Mouse (Mus musculus): ENCODE data around the gene A430078G23Rik. TPM values are rescaled to one million over a fixed set of nuclear protein-coding genes. Genes with fewer than 3 reads are reported as not detected.
"Not testable (repeated sequence)": the region's sequence is repeated elsewhere in the genome, so short reads cannot be mapped to it uniquely, and the experiment has no call there.

A430078G23Rik gene
- total RNA-seq, 1 experiment: 0.18 TPM

DNA sequence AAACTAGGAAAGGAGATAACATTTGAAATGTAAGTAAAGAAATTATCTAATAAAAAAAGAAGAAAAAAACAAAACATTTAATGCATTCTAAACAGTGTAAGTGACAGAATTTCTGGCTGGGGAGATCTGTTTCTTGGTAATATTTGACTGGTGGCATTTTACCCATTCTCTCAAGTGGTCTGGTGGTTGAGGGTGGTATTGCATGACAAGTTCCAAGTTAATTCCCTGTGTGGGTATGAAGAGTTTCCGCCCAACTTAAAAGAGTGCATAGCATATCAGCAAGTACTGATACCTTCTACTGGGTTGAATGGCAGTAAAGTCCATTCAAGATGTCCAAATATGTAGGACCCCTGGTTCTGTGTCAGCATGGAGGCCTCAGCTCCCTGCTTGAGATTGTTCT, 17.3 kb upstream of the A430078G23Rik start:
- in situ Hi-C loops (cut with MboI; ENCODE audit: low sequenced_read_pairs in 2 of 2, unreplicated experiment in 2 of 2): loop anchor here in 1 of 2 experiments (10.0 kb wide), 1 partner anchor 161 kb away; no protein-coding TSS in a partner anchor
- no peak for TF ChIP-seq ZC3H11A (IDR thresholded peaks at IDR 0.05; ENCODE audit: borderline replicate concordance, low read depth, low read length)
- TF ChIP-seq HCFC1 (IDR thresholded peaks at IDR 0.05; ENCODE audit: borderline replicate concordance, insufficient read depth, low read length): no peak
- TF ChIP-seq ZNF384 (IDR thresholded peaks at IDR 0.05; ENCODE audit: low read depth, low read length): no peak
- no peak for TF ChIP-seq CHD2 (IDR thresholded peaks at IDR 0.05; ENCODE audit: low read depth, low read length)
- no peak for TF ChIP-seq MAFK (IDR thresholded peaks at IDR 0.05; ENCODE audit: insufficient read depth, low read depth, low read length)
- Histone ChIP-seq H3K4me3 (ENCODE audit: insufficient read depth in 1 of 2, low read depth in 1 of 2, low read length in 2 of 2, poor library complexity in 1 of 2, severe bottlenecking in 1 of 2) (no peak overlapping the region), H3K4me1 (ENCODE audit: control insufficient read depth in 2 of 2, insufficient read depth in 2 of 2, low read length in 2 of 2, poor library complexity in 1 of 2) (no peaks in the 10 kb centered on the region), H3K9ac (ENCODE audit: insufficient read depth, low read depth, low read length, poor library complexity, severe bottlenecking) (no peak overlapping the region), H3K9me3 (ENCODE audit: control insufficient read depth, insufficient read depth, low read depth, low read length) (no peaks in the 10 kb centered on the region), H3K36me3 (ENCODE audit: control insufficient read depth, insufficient read depth, low read length, poor library complexity, severe bottlenecking) (no peaks in the 10 kb centered on the region), H3K27ac (ENCODE audit: insufficient read depth, low read depth, low read length, poor library complexity, severe bottlenecking) (no peak overlapping the region)
- DNase-seq (ENCODE audit: low read depth, low spot score): no peak

DNA sequence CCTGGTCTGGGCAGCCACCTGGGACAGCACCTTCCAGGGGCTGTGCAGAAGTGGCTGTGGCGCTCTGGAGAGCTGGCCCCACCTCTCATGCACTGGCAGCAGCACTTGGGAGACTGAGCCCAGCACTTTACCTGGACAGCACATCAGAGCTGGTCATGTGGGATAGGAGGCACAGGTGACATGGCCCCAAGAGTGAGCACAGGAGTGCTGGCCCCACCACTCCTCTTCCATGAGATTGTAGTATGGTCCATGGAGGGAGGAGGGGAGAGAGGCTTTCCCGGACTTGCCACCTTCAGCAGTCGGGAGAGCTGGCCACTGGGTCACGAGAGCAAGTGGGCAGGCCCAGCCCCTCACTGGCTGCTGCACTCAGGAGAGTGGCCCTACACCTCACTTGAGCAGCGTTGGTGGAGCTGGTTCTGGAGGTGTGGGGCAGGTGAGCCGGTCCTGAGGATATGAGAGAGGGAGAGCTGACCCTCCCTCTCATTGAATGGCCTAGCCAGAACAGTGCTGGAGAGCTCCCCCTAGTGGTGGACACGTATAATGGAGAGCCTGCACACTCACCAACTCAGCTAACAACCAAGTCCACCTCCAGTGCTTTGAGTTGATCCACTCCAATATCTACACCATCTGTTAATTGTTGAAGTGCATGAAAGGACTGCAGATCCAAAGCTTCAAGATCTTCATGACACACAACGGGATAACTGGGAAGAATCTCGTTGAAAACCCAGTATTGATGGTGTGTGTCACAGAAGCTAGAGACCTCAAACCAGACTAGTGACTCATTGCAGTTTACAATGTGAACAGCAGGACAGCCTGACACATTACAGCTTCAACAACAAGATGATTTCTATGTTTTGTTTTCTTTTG, 16.3 kb upstream of the A430078G23Rik start:
- DNase-seq (ENCODE audit: low read depth, low spot score): peak; percentile 66
- no peaks in the 10 kb centered on the region for H3K36me3 ChIP-seq (ENCODE audit: control insufficient read depth, insufficient read depth, low read length, poor library complexity, severe bottlenecking)
- no peaks in the 10 kb centered on the region for H3K9me3 ChIP-seq (ENCODE audit: control insufficient read depth, insufficient read depth, low read depth, low read length)
- TF ChIP-seq ZC3H11A (IDR thresholded peaks at IDR 0.05; ENCODE audit: borderline replicate concordance, low read depth, low read length) (no peak), MAFK (IDR thresholded peaks at IDR 0.05; ENCODE audit: insufficient read depth, low read depth, low read length) (no peak)
- in situ Hi-C loops (cut with MboI; ENCODE audit: low sequenced_read_pairs in 2 of 2, unreplicated experiment in 2 of 2): loop anchor here in 1 of 2 experiments (10.0 kb wide), 1 partner anchor 162 kb away; no protein-coding TSS in a partner anchor
- H3K27ac ChIP-seq (ENCODE audit: insufficient read depth, low read depth, low read length, poor library complexity, severe bottlenecking): no peak overlapping the region
- H3K4me1 ChIP-seq (ENCODE audit: control insufficient read depth in 2 of 2, insufficient read depth in 2 of 2, low read length in 2 of 2, poor library complexity in 1 of 2): no peaks in the 10 kb centered on the region
- no peak overlapping the region for H3K4me3 ChIP-seq (ENCODE audit: insufficient read depth in 1 of 2, low read depth in 1 of 2, low read length in 2 of 2, poor library complexity in 1 of 2, severe bottlenecking in 1 of 2)
- no peak overlapping the region for H3K9ac ChIP-seq (ENCODE audit: insufficient read depth, low read depth, low read length, poor library complexity, severe bottlenecking)

DNA sequence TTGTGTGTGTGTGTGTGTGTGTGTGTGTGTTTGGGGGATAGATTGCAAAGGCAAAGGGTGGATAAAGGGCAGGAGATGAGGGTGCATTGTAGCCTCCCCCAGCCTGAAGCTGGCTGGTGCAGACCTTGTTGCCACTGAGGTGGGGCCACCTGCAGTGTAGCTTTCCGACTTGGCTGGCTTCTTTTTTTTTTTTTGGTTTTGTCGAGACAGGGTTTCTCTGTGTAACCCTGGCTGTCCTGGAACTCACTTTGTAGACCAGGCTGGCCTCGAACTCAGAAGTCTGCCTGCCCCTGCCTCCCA, 15.7 kb upstream of the A430078G23Rik start:
- not testable (repeated sequence) for DNase-seq (ENCODE audit: low read depth, low spot score); H3K9ac ChIP-seq (ENCODE audit: insufficient read depth, low read depth, low read length, poor library complexity, severe bottlenecking); H3K27ac ChIP-seq (ENCODE audit: insufficient read depth, low read depth, low read length, poor library complexity, severe bottlenecking); H3K36me3 ChIP-seq (ENCODE audit: control insufficient read depth, insufficient read depth, low read length, poor library complexity, severe bottlenecking); H3K9me3 ChIP-seq (ENCODE audit: control insufficient read depth, insufficient read depth, low read depth, low read length); H3K4me3 ChIP-seq (ENCODE audit: insufficient read depth in 1 of 2, low read depth in 1 of 2, low read length in 2 of 2, poor library complexity in 1 of 2, severe bottlenecking in 1 of 2); H3K4me1 ChIP-seq (ENCODE audit: control insufficient read depth in 2 of 2, insufficient read depth in 2 of 2, low read length in 2 of 2, poor library complexity in 1 of 2)
- in situ Hi-C loops (cut with MboI; ENCODE audit: low sequenced_read_pairs in 2 of 2, unreplicated experiment in 2 of 2): loop anchor here in 1 of 2 experiments (10.0 kb wide), 1 partner anchor 163 kb away; no protein-coding TSS in a partner anchor
- peak; percentile 63; the same call in 1 of the 2 replicates for TF ChIP-seq ZNF384 (IDR thresholded peaks at IDR 0.05; ENCODE audit: low read depth, low read length)

DNA sequence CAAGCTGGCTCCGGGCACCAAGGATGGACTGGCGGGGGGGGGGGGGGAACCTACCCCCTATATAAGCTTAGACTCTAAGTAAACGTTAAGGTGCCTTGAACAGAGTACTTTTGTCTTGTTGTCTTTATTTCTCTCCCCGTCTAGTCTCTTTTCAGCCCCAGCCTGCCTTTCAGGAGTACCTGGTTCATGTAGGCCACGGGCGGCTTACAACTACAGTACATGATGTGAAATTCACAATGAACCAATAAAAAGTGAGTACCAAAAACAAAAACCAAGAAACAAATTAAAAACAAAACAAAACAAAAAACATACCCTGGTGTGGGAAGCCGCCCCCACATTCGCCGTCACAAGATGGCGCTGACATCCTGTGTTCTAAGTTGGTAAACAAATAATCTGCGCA, 15.2 kb upstream of the A430078G23Rik start:
- in situ Hi-C loops (cut with MboI; ENCODE audit: low sequenced_read_pairs in 2 of 2, unreplicated experiment in 2 of 2): loop anchor here in 1 of 2 experiments (10.0 kb wide), 1 partner anchor 163 kb away; no protein-coding TSS in a partner anchor
- TF ChIP-seq HCFC1 (IDR thresholded peaks at IDR 0.05; ENCODE audit: borderline replicate concordance, insufficient read depth, low read length) (no peak), ZNF384 (IDR thresholded peaks at IDR 0.05; ENCODE audit: low read depth, low read length) (no peak), CHD2 (IDR thresholded peaks at IDR 0.05; ENCODE audit: low read depth, low read length) (no peak), ZC3H11A (IDR thresholded peaks at IDR 0.05; ENCODE audit: borderline replicate concordance, low read depth, low read length) (no peak), MAFK (IDR thresholded peaks at IDR 0.05; ENCODE audit: insufficient read depth, low read depth, low read length) (no peak)

DNA sequence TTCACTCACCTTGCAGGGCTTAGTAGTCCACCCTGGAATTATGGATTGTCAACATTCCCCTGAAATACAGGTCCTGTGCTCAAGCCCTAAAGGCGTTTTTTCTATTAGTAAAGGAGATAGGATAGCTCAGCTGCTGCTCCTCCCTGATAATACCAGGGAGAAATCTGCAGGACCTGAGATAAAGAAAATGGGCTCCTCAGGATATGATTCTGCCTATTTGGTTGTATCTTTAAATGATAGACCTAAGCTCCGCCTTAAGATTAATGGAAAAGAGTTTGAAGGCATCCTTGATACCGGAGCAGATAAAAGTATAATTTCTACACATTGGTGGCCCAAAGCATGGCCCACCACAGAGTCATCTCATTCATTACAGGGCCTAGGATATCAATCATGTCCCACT, 12.5 kb upstream of the A430078G23Rik start:
- H3K9me3 ChIP-seq (ENCODE audit: control insufficient read depth, insufficient read depth, low read depth, low read length); in situ Hi-C loops (cut with MboI; ENCODE audit: low sequenced_read_pairs in 2 of 2, unreplicated experiment in 2 of 2); DNase-seq (ENCODE audit: low read depth, low spot score); H3K27ac ChIP-seq (ENCODE audit: insufficient read depth, low read depth, low read length, poor library complexity, severe bottlenecking); H3K4me3 ChIP-seq (ENCODE audit: insufficient read depth in 1 of 2, low read depth in 1 of 2, low read length in 2 of 2, poor library complexity in 1 of 2, severe bottlenecking in 1 of 2); H3K9ac ChIP-seq (ENCODE audit: insufficient read depth, low read depth, low read length, poor library complexity, severe bottlenecking); H3K4me1 ChIP-seq (ENCODE audit: control insufficient read depth in 2 of 2, insufficient read depth in 2 of 2, low read length in 2 of 2, poor library complexity in 1 of 2); H3K36me3 ChIP-seq (ENCODE audit: control insufficient read depth, insufficient read depth, low read length, poor library complexity, severe bottlenecking): not testable (repeated sequence)

More for the DNA sequence above, 15.2 kb upstream of the A430078G23Rik start:
- Histone ChIP-seq H3K9ac (ENCODE audit: insufficient read depth, low read depth, low read length, poor library complexity, severe bottlenecking) (no peak overlapping the region), H3K4me3 (ENCODE audit: insufficient read depth in 1 of 2, low read depth in 1 of 2, low read length in 2 of 2, poor library complexity in 1 of 2, severe bottlenecking in 1 of 2) (no peak overlapping the region), H3K36me3 (ENCODE audit: control insufficient read depth, insufficient read depth, low read length, poor library complexity, severe bottlenecking) (no peaks in the 10 kb centered on the region), H3K27ac (ENCODE audit: insufficient read depth, low read depth, low read length, poor library complexity, severe bottlenecking) (no peak overlapping the region), H3K4me1 (ENCODE audit: control insufficient read depth in 2 of 2, insufficient read depth in 2 of 2, low read length in 2 of 2, poor library complexity in 1 of 2) (no peaks in the 10 kb centered on the region), H3K9me3 (ENCODE audit: control insufficient read depth, insufficient read depth, low read depth, low read length) (no peaks in the 10 kb centered on the region)
- no peak for DNase-seq (ENCODE audit: low read depth, low spot score)

Measured in ES-E14 (cell line).